10 mouse cellular contexts compared by ENCODE assay signal in genomic region chr8:84738715-84739400, GRCm38 (mm10). TPM values are rescaled to one million over a fixed set of nuclear protein-coding genes. Genes with fewer than 3 reads are reported as not detected.
DNase-seq lines count a peak whose midpoint lies in the region; ATAC-seq and TF ChIP-seq lines count a peak whose summit lies in the region.
"Had no signal": no experiment of that assay in that cellular context is flagged by ENCODE, and none has a peak within 500 bp of the region (broad histone marks: within the 10 kb centered on the region; RNA-seq: fewer than 3 reads in every experiment).

No protein-coding gene starts in this region.

- H3K36me3 ChIP-seq in liver, embryonic 12.5 days: no peaks in the 10 kb centered on the region
- H3K36me3 ChIP-seq in liver, postnatal 0 days (replicated peaks; ENCODE audit: insufficient read depth, low read length): no peaks in the 10 kb centered on the region
- H3K36me3 ChIP-seq in embryonic facial prominence, embryonic 14.5 days (ENCODE audit: control insufficient read depth, insufficient read depth, low read length): no peaks in the 10 kb centered on the region
- no peaks in the 10 kb centered on the region for H3K36me3 ChIP-seq in forebrain, postnatal 0 days (ENCODE audit: insufficient read depth)
- no peaks in the 10 kb centered on the region for H3K36me3 ChIP-seq in midbrain, embryonic 14.5 days (ENCODE audit: control insufficient read depth, insufficient read depth, low read length)

- no peak for TF ChIP-seq CTCF in liver, postnatal 0 days (IDR thresholded peaks at IDR 0.05; ENCODE audit: low read depth)
- TF ChIP-seq CTCF in forebrain, postnatal 0 days (IDR thresholded peaks at IDR 0.05; ENCODE audit: low read depth): no peak

- H3K9ac ChIP-seq in liver, embryonic 12.5 days: 0 out of 2 replicates have a peak overlapping the region, but pooled peaks have one; percentile 57
- no peak overlapping the region for H3K9ac ChIP-seq in liver, postnatal 0 days (replicated peaks)
- peak overlapping the region; percentile 35 for H3K9ac ChIP-seq in embryonic facial prominence, embryonic 14.5 days (ENCODE audit: low read depth, low read length)
- H3K9ac ChIP-seq in forebrain, postnatal 0 days: no peak overlapping the region
- peak overlapping the region; percentile 9; the same call in 1 of the 2 replicates for H3K9ac ChIP-seq in midbrain, embryonic 14.5 days (replicated peaks; ENCODE audit: low read length)

- H3K4me2 ChIP-seq in liver, embryonic 12.5 days: no peak overlapping the region
- H3K4me2 ChIP-seq in liver, postnatal 0 days (ENCODE audit: low read depth, low read length): no peak overlapping the region
- peak overlapping the region; percentile 11; the same call in 1 of the 2 replicates for H3K4me2 ChIP-seq in embryonic facial prominence, embryonic 14.5 days (ENCODE audit: low read depth, low read length)
- no peak overlapping the region for H3K4me2 ChIP-seq in forebrain, postnatal 0 days (ENCODE audit: low read depth)
- H3K4me2 ChIP-seq in midbrain, embryonic 14.5 days (ENCODE audit: low read length): no peak overlapping the region

- peaks cover 91% of the 10 kb centered on the region for H3K27me3 ChIP-seq in liver, embryonic 12.5 days (replicated peaks)
- no peaks in the 10 kb centered on the region for H3K27me3 ChIP-seq in liver, postnatal 0 days (ENCODE audit: insufficient read depth, low read length)
- H3K27me3 ChIP-seq in embryonic facial prominence, embryonic 14.5 days (replicated peaks; ENCODE audit: control insufficient read depth, insufficient read depth, low read length): no peaks in the 10 kb centered on the region
- H3K27me3 ChIP-seq in forebrain, postnatal 0 days (ENCODE audit: insufficient read depth, low read length): no peaks in the 10 kb centered on the region
- peaks cover 69% of the 10 kb centered on the region for H3K27me3 ChIP-seq in midbrain, embryonic 14.5 days (ENCODE audit: control insufficient read depth, insufficient read depth, low read length)

- no peak overlapping the region for H3K4me3 ChIP-seq in liver, embryonic 12.5 days
- no peak overlapping the region for H3K4me3 ChIP-seq in liver, postnatal 0 days (ENCODE audit: low read depth, low read length)
- no peak overlapping the region for H3K4me3 ChIP-seq in embryonic facial prominence, embryonic 14.5 days (ENCODE audit: low read depth, low read length)
- no peak overlapping the region for H3K4me3 ChIP-seq in forebrain, postnatal 0 days (ENCODE audit: low read depth, low read length)
- H3K4me3 ChIP-seq in midbrain, embryonic 14.5 days (replicated peaks; ENCODE audit: low read depth, low read length): no peak overlapping the region
- H3K4me3 ChIP-seq: megakaryocyte, embryonic 14.5 days had no signal

- no peak for ATAC-seq in liver, embryonic 12.5 days
- no peak for ATAC-seq in liver, postnatal 0 days
- no peak for ATAC-seq in embryonic facial prominence, embryonic 14.5 days (ENCODE audit: low read depth)
- ATAC-seq in forebrain, postnatal 0 days: no peak
- no peak for ATAC-seq in midbrain, embryonic 14.5 days (ENCODE audit: low FRiP score, low TSS enrichment)
- no peak for ATAC-seq in CD4-positive, CD25-positive, alpha-beta regulatory T cell, adult 4 months
- ATAC-seq in erythroid progenitor cell, adult 5-6 weeks (replicated peaks; ENCODE audit: low FRiP score, poor library complexity, severe bottlenecking): no peak

- WGBS in liver, embryonic 12.5 days (ENCODE audit: insufficient replicate concordance): 65% methylated on average over 10 of the region's 10 CpGs
- WGBS in liver, postnatal 0 days (ENCODE audit: insufficient replicate concordance): 78% methylated on average over 10 of the region's 10 CpGs
- WGBS in embryonic facial prominence, embryonic 14.5 days: 41% methylated on average over 9 of the region's 10 CpGs
- WGBS in forebrain, postnatal 0 days: 45% methylated on average over 10 of the region's 10 CpGs
- WGBS in midbrain, embryonic 14.5 days: 34% methylated on average over 10 of the region's 10 CpGs

- no peak for TF ChIP-seq EP300 in liver, postnatal 0 days (IDR thresholded peaks at IDR 0.05; ENCODE audit: low read depth)

- no peaks in the 10 kb centered on the region for H3K9me3 ChIP-seq in liver, embryonic 12.5 days (replicated peaks)
- no peaks in the 10 kb centered on the region for H3K9me3 ChIP-seq in liver, postnatal 0 days (ENCODE audit: low read length)
- H3K9me3 ChIP-seq in embryonic facial prominence, embryonic 14.5 days (ENCODE audit: control insufficient read depth, low read length): no peaks in the 10 kb centered on the region
- no peaks in the 10 kb centered on the region for H3K9me3 ChIP-seq in forebrain, postnatal 0 days (ENCODE audit: low read length)
- H3K9me3 ChIP-seq in midbrain, embryonic 14.5 days (ENCODE audit: control insufficient read depth, low read length): no peaks in the 10 kb centered on the region
- H3K9me3 ChIP-seq: megakaryocyte, embryonic 14.5 days had no signal

- peaks cover 72% of the 10 kb centered on the region for H3K4me1 ChIP-seq in liver, embryonic 12.5 days
- peaks cover 23% of the 10 kb centered on the region for H3K4me1 ChIP-seq in liver, postnatal 0 days (ENCODE audit: insufficient read depth)
- peaks cover 73% of the 10 kb centered on the region for H3K4me1 ChIP-seq in embryonic facial prominence, embryonic 14.5 days (ENCODE audit: control insufficient read depth, insufficient read depth, low read length)
- H3K4me1 ChIP-seq in forebrain, postnatal 0 days (ENCODE audit: insufficient read depth): peaks cover 17% of the 10 kb centered on the region
- peaks cover 30% of the 10 kb centered on the region for H3K4me1 ChIP-seq in midbrain, embryonic 14.5 days (ENCODE audit: control insufficient read depth, insufficient read depth, low read length)

- no peak for DNase-seq in liver, postnatal 0 days
- DNase-seq in embryonic facial prominence, embryonic 14.5 days (ENCODE audit: low spot score): no peak
- DNase-seq in forebrain, postnatal 0 days: peak; percentile 13
- no peak for DNase-seq in midbrain, embryonic 14.5 days
- DNase-seq in retina, embryonic 14.5 days (ENCODE audit: low spot score): no peak

- H3K27ac ChIP-seq in liver, embryonic 12.5 days: no peak overlapping the region
- no peak overlapping the region; the same call in 1 of the 2 replicates for H3K27ac ChIP-seq in liver, postnatal 0 days (ENCODE audit: low read depth)
- peak overlapping the region; percentile 66 for H3K27ac ChIP-seq in embryonic facial prominence, embryonic 14.5 days (replicated peaks; ENCODE audit: low read depth, low read length)
- H3K27ac ChIP-seq in forebrain, postnatal 0 days (ENCODE audit: low read depth, low read length): peak overlapping the region; percentile 62
- no peak overlapping the region for H3K27ac ChIP-seq in midbrain, embryonic 14.5 days (replicated peaks; ENCODE audit: low read depth, low read length)

RNA-seq across cellular contexts. Expression of gene G430095P16Rik, which starts 16.1 kb away (rescaled TPM):
- polyA plus RNA-seq in liver, embryonic 12.5 days (2016; fragmentation: Nextera tagmentation; extraction: Ambion mirVana): 11.0 and 12.0 TPM in 2 replicates
- polyA plus RNA-seq in liver, postnatal 0 days (2015; fragmentation: Nextera tagmentation; extraction: Ambion mirVana): 4.8 and 6.3 TPM in 2 replicates
- polyA plus RNA-seq in embryonic facial prominence, embryonic 14.5 days (2014; fragmentation: Nextera tagmentation; extraction: Ambion mirVana): 2.0 and 2.7 TPM in 2 replicates
- not detected in 2 replicates for total RNA-seq in forebrain, postnatal 0 days (2014; rRNA removed)
- 0.56 and 1.0 TPM in 2 replicates for polyA plus RNA-seq in forebrain, postnatal 0 days (2015; fragmentation: Nextera tagmentation; extraction: Ambion mirVana)
- polyA plus RNA-seq in midbrain, embryonic 14.5 days (2014; fragmentation: Nextera tagmentation; extraction: Ambion mirVana): 0.67 and 0.91 TPM in 2 replicates
- polyA plus RNA-seq in CD4-positive, CD25-positive, alpha-beta regulatory T cell, adult 4 months (2017; shearing (Covaris generic)): 10 to 100 TPM; 24.3 to 28.6 TPM
- total RNA-seq in erythroid progenitor cell, adult 5-6 weeks (2015; ENCODE audit: low replicate concordance): 12.2 and 21.6 TPM in 2 replicates
- 1.1 and 13.2 TPM in 2 replicates for total RNA-seq in erythroid progenitor cell, adult 5-6 weeks (2017; ENCODE audit: low replicate concordance)
- total RNA-seq: layer of hippocampus, postnatal 25 days had no signal

RNA-seq across cellular contexts. Expression of gene Lyl1, which starts 37.6 kb away (rescaled TPM):
- polyA plus RNA-seq in liver, embryonic 12.5 days (2016; fragmentation: Nextera tagmentation; extraction: Ambion mirVana): 82.3 and 83.1 TPM in 2 replicates
- polyA plus RNA-seq in liver, postnatal 0 days (2015; fragmentation: Nextera tagmentation; extraction: Ambion mirVana): 24.6 and 25.7 TPM in 2 replicates
- polyA plus RNA-seq in embryonic facial prominence, embryonic 14.5 days (2014; fragmentation: Nextera tagmentation; extraction: Ambion mirVana): 5.8 and 6.8 TPM in 2 replicates
- total RNA-seq in forebrain, postnatal 0 days (2014; rRNA removed): 2.2 and 2.7 TPM in 2 replicates
- polyA plus RNA-seq in forebrain, postnatal 0 days (2015; fragmentation: Nextera tagmentation; extraction: Ambion mirVana): 2.4 and 2.5 TPM in 2 replicates
- polyA plus RNA-seq in midbrain, embryonic 14.5 days (2014; fragmentation: Nextera tagmentation; extraction: Ambion mirVana): 1.5 and 3.8 TPM in 2 replicates
- polyA plus RNA-seq in CD4-positive, CD25-positive, alpha-beta regulatory T cell, adult 4 months (2017; shearing (Covaris generic)): 1 to 10 TPM; 2.0 to 2.6 TPM
- total RNA-seq in erythroid progenitor cell, adult 5-6 weeks (2015; ENCODE audit: low replicate concordance): 98.7 and 109 TPM in 2 replicates
- 54.7 and 70.5 TPM in 2 replicates for total RNA-seq in erythroid progenitor cell, adult 5-6 weeks (2017; ENCODE audit: low replicate concordance)

RNA-seq across cellular contexts. Expression of gene Nacc1, which starts 51.2 kb away (rescaled TPM):
- polyA plus RNA-seq in liver, embryonic 12.5 days (2016; fragmentation: Nextera tagmentation; extraction: Ambion mirVana): 12.5 and 12.9 TPM in 2 replicates
- polyA plus RNA-seq in liver, postnatal 0 days (2015; fragmentation: Nextera tagmentation; extraction: Ambion mirVana): 3.3 and 3.6 TPM in 2 replicates
- 19.7 and 20.1 TPM in 2 replicates for polyA plus RNA-seq in embryonic facial prominence, embryonic 14.5 days (2014; fragmentation: Nextera tagmentation; extraction: Ambion mirVana)
- 65.9 and 78.2 TPM in 2 replicates for total RNA-seq in forebrain, postnatal 0 days (2014; rRNA removed)
- 14.6 and 14.7 TPM in 2 replicates for polyA plus RNA-seq in forebrain, postnatal 0 days (2015; fragmentation: Nextera tagmentation; extraction: Ambion mirVana)
- 19.1 and 20.2 TPM in 2 replicates for polyA plus RNA-seq in midbrain, embryonic 14.5 days (2014; fragmentation: Nextera tagmentation; extraction: Ambion mirVana)
- polyA plus RNA-seq in CD4-positive, CD25-positive, alpha-beta regulatory T cell, adult 4 months (2017; shearing (Covaris generic)): 1 to 10 TPM; 8.1 to 9.1 TPM
- 24.3 and 25.6 TPM in 2 replicates for total RNA-seq in erythroid progenitor cell, adult 5-6 weeks (2015; ENCODE audit: low replicate concordance)
- total RNA-seq in erythroid progenitor cell, adult 5-6 weeks (2017; ENCODE audit: low replicate concordance): 11.8 and 16.9 TPM in 2 replicates

RNA-seq across cellular contexts. Expression of gene Trmt1, which starts 52.8 kb away (rescaled TPM):
- 57.3 and 62.0 TPM in 2 replicates for polyA plus RNA-seq in liver, embryonic 12.5 days (2016; fragmentation: Nextera tagmentation; extraction: Ambion mirVana)
- polyA plus RNA-seq in liver, postnatal 0 days (2015; fragmentation: Nextera tagmentation; extraction: Ambion mirVana): 21.3 TPM in 2 replicates
- 55.8 and 73.2 TPM in 2 replicates for polyA plus RNA-seq in embryonic facial prominence, embryonic 14.5 days (2014; fragmentation: Nextera tagmentation; extraction: Ambion mirVana)
- total RNA-seq in forebrain, postnatal 0 days (2014; rRNA removed): 89.5 and 94.8 TPM in 2 replicates
- polyA plus RNA-seq in forebrain, postnatal 0 days (2015; fragmentation: Nextera tagmentation; extraction: Ambion mirVana): 59.8 and 67.5 TPM in 2 replicates
- 56.9 and 59.6 TPM in 2 replicates for polyA plus RNA-seq in midbrain, embryonic 14.5 days (2014; fragmentation: Nextera tagmentation; extraction: Ambion mirVana)
- polyA plus RNA-seq in CD4-positive, CD25-positive, alpha-beta regulatory T cell, adult 4 months (2017; shearing (Covaris generic)): 10 to 100 TPM; 45.0 to 60.3 TPM
- total RNA-seq in erythroid progenitor cell, adult 5-6 weeks (2015; ENCODE audit: low replicate concordance): 7.9 and 13.4 TPM in 2 replicates
- total RNA-seq in erythroid progenitor cell, adult 5-6 weeks (2017; ENCODE audit: low replicate concordance): 18.4 and 23.1 TPM in 2 replicates

Comparison
In these comparisons a context has a peak if more than half of its experiments do, and no peak if none do; other contexts are left out.
1. H3K9ac ChIP-seq: peak in liver, embryonic 12.5 days (single experiment), embryonic facial prominence, embryonic 14.5 days (single experiment) and midbrain, embryonic 14.5 days (single experiment); none in liver, postnatal 0 days (single experiment) and forebrain, postnatal 0 days (single experiment).
2. H3K27ac ChIP-seq: peak in embryonic facial prominence, embryonic 14.5 days (single experiment) and forebrain, postnatal 0 days (single experiment); none in liver, embryonic 12.5 days (single experiment), liver, postnatal 0 days (single experiment) and midbrain, embryonic 14.5 days (single experiment).